ENCODE assay signal across 9 mouse cellular contexts in genomic region chr12:16731121-16731741, GRCm38 (mm10).
A peak's percentile ranks its signal among the peaks of the same experiment; 100 is the strongest.
DNase-seq lines count a peak whose midpoint lies in the region; ATAC-seq lines count a peak whose summit lies in the region.
"Had no signal": no experiment of that assay in that cellular context is flagged by ENCODE, and none has a peak within 500 bp of the region (broad histone marks: within the 10 kb centered on the region; RNA-seq: fewer than 3 reads in every experiment).

No protein-coding gene starts in this region.

- intact Hi-C loops in heart, postnatal 25 days (cut with DNase I), result no loop called here

- WGBS in embryonic facial prominence, embryonic 14.5 days, result 39% methylated on average over 9 of the region's 11 CpGs
- WGBS in hindbrain, embryonic 14.5 days, result 30% methylated on average over 11 of the region's 11 CpGs
- WGBS in midbrain, embryonic 16.5 days, result 17% methylated on average over 11 of the region's 11 CpGs

- H3K4me3 ChIP-seq in embryonic facial prominence, embryonic 14.5 days (ENCODE audit: low read depth, low read length), result no peak overlapping the region
- H3K4me3 ChIP-seq in hindbrain, embryonic 14.5 days (replicated peaks; ENCODE audit: low read length), result no peak overlapping the region
- H3K4me3 ChIP-seq in midbrain, embryonic 16.5 days (ENCODE audit: low read depth, low read length), result no peak overlapping the region

- DNase-seq in heart, adult 18-20 months, result peak; percentile 36 to 41
- DNase-seq in heart, postnatal 25 days (ENCODE audit: low spot score), result no peak
- peak; percentile 72 for DNase-seq in embryonic facial prominence, embryonic 14.5 days (ENCODE audit: low spot score)
- DNase-seq in hindbrain, embryonic 14.5 days (ENCODE audit: low spot score), result peak; percentile 54
- peak; percentile 29 to 48 for DNase-seq in layer of hippocampus, postnatal 10 days (ENCODE audit: low spot score in 2 of 2)
- DNase-seq in c-Kit-positive CD71-positive TER-119-positive erythroid progenitor cells, embryonic 14.5 days (ENCODE audit: low spot score), result no peak
- no peak for DNase-seq in cerebellum, adult 9-11 months

- H3K9me3 ChIP-seq in embryonic facial prominence, embryonic 14.5 days (ENCODE audit: control insufficient read depth, low read length), result no peaks in the 10 kb centered on the region
- H3K9me3 ChIP-seq in hindbrain, embryonic 14.5 days (ENCODE audit: control insufficient read depth, low read length), result no peaks in the 10 kb centered on the region
- no peaks in the 10 kb centered on the region for H3K9me3 ChIP-seq in midbrain, embryonic 16.5 days (replicated peaks; ENCODE audit: control insufficient read depth, low read length, poor library complexity, severe bottlenecking)

- no peak overlapping the region for H3K9ac ChIP-seq in embryonic facial prominence, embryonic 14.5 days (ENCODE audit: low read depth, low read length)
- no peak overlapping the region for H3K9ac ChIP-seq in hindbrain, embryonic 14.5 days
- no peak overlapping the region for H3K9ac ChIP-seq in midbrain, embryonic 16.5 days (ENCODE audit: low read depth, low read length)
- H3K9ac ChIP-seq: liver, embryonic 14.5 days had no signal

- no peaks in the 10 kb centered on the region for H3K27me3 ChIP-seq in embryonic facial prominence, embryonic 14.5 days (replicated peaks; ENCODE audit: control insufficient read depth, insufficient read depth, low read length)
- no peaks in the 10 kb centered on the region for H3K27me3 ChIP-seq in hindbrain, embryonic 14.5 days (ENCODE audit: control insufficient read depth, insufficient read depth, low read length)
- H3K27me3 ChIP-seq in midbrain, embryonic 16.5 days (ENCODE audit: control insufficient read depth, insufficient read depth, low read depth, low read length), result no peaks in the 10 kb centered on the region

- H3K4me1 ChIP-seq in embryonic facial prominence, embryonic 14.5 days (ENCODE audit: control insufficient read depth, insufficient read depth, low read length), result peaks cover 4% of the 10 kb centered on the region; the same call in 1 of the 2 replicates
- no peaks in the 10 kb centered on the region for H3K4me1 ChIP-seq in hindbrain, embryonic 14.5 days (replicated peaks; ENCODE audit: control insufficient read depth, insufficient read depth, low read length)
- no peaks in the 10 kb centered on the region; the same call in 1 of the 2 replicates for H3K4me1 ChIP-seq in midbrain, embryonic 16.5 days (ENCODE audit: control insufficient read depth, insufficient read depth, low read length)

- H3K27ac ChIP-seq in embryonic facial prominence, embryonic 14.5 days (replicated peaks; ENCODE audit: low read depth, low read length), result no peak overlapping the region
- no peak overlapping the region for H3K27ac ChIP-seq in hindbrain, embryonic 14.5 days
- H3K27ac ChIP-seq in midbrain, embryonic 16.5 days (ENCODE audit: low read length), result no peak overlapping the region
- H3K27ac ChIP-seq: liver, embryonic 14.5 days had no signal

- no peak overlapping the region for H3K4me2 ChIP-seq in embryonic facial prominence, embryonic 14.5 days (ENCODE audit: low read depth, low read length)
- H3K4me2 ChIP-seq in hindbrain, embryonic 14.5 days (replicated peaks), result 0 out of 2 replicates have a peak overlapping the region, but pooled peaks have one; percentile 9
- no peak overlapping the region for H3K4me2 ChIP-seq in midbrain, embryonic 16.5 days (ENCODE audit: low read length)

- ATAC-seq in embryonic facial prominence, embryonic 14.5 days (ENCODE audit: low read depth), result peak; percentile 60
- ATAC-seq in hindbrain, embryonic 14.5 days (ENCODE audit: low FRiP score), result 0 out of 2 replicates have a peak, but pooled peaks have one; percentile 46
- ATAC-seq in midbrain, embryonic 16.5 days, result peak; percentile 36; the same call in 1 of the 2 replicates

- H3K36me3 ChIP-seq in embryonic facial prominence, embryonic 14.5 days (ENCODE audit: control insufficient read depth, insufficient read depth, low read length), result no peaks in the 10 kb centered on the region
- no peaks in the 10 kb centered on the region for H3K36me3 ChIP-seq in hindbrain, embryonic 14.5 days (replicated peaks; ENCODE audit: control insufficient read depth, insufficient read depth)
- no peaks in the 10 kb centered on the region for H3K36me3 ChIP-seq in midbrain, embryonic 16.5 days (ENCODE audit: control insufficient read depth, insufficient read depth, low read length)

Comparison
In these comparisons a context has a peak if more than half of its experiments do, and no peak if none do; other contexts are left out.
1. DNase-seq: peak in heart, adult 18-20 months (2 of 2), embryonic facial prominence, embryonic 14.5 days (single experiment), hindbrain, embryonic 14.5 days (single experiment) and layer of hippocampus, postnatal 10 days (2 of 2); none in heart, postnatal 25 days (single experiment), c-Kit-positive CD71-positive TER-119-positive erythroid progenitor cells, embryonic 14.5 days (single experiment) and cerebellum, adult 9-11 months (single experiment).
2. Peak in every context shown above with its lines, with median percentiles within 50 percentile points of each other: ATAC-seq.